Mouse (Mus musculus): ENCODE results near the gene Rnf141. TPM values are rescaled to one million over a fixed set of nuclear protein-coding genes. Genes with fewer than 3 reads are reported as not detected.

Gene Rnf141
- 31.1 to 35.8 TPM (median 31.2 TPM) in 4 replicates for total RNA-seq (2023; ENCODE audit: inconsistent age)

DNA sequence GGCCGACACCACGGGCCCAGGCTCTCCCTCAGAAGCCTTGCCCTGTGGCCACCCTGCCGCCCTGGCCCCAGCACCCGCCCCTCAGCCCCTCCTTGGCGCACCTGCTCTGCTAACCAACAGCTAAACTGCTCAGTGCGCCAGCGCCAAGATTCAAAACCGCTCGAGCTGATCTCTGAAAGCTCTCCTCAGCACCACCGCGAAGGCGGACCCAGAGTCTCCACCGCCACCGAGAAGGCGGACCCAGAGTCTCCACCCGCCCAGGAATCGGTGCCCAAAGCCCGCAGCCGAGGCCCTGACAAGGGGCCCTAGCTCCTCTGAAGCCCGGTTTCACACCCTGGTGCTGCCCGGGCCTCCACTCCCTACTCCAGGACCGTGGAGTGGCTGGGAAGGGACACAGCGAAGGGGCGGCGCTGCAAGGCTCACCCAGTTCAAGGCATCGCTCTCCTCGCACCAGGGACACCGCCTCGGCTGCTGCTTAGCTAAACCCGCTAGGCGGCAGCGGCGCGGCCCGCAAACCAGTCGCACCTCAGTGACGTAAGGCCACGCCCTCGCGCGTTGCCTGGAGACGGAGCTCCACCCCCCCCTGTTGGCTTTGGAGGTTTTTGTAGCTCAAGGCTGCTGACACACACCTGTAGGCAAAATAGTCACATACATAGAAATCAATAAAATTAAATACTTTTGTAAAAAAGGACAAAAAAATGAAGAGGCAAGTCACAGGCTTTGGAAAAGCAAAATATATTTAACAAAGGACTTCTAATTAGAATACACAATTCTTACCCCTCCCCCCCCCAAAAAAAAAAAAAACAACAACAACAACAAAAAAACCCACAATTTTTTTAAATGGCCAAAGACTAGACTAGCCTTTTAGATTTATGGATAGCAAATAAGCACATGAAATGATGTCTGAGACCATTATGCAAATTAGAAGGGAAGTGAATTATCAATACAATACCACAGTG lies at the start of gene Rnf141:
Gene Rnf141, minus strand, starts transcription at position 542 of the 959 bp plus-strand sequence.

DNA sequence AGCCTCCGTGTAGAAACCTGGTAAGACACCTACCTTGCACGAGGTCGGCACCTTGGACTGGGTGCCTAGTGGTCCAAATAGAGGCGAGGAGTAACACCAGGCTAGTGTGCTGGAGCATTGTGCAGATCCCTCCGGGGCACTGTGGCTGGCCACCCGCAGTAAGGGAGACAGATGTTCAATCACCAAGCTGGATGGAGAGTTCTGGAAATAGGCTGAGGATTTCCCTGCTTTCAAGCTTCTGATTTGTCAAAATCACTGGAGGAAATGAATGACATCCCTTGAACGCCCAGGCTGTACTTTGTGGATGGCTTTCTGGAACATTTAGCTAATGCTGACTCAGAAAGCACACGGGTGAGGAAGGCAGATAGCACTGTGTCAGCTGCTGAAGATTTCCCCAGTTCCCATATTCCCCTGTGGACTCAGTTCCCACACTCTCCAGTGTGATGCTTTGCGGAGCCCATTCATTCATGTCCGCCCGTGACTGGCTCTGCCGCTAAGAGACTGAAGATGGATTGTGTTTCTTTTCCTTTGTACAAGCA lies 18.6 kb upstream of the Rnf141 start, which contains the start of gene Lyve1:
Gene Lyve1, minus strand, starts transcription at position 489 of the 539 bp plus-strand sequence.

DNA sequence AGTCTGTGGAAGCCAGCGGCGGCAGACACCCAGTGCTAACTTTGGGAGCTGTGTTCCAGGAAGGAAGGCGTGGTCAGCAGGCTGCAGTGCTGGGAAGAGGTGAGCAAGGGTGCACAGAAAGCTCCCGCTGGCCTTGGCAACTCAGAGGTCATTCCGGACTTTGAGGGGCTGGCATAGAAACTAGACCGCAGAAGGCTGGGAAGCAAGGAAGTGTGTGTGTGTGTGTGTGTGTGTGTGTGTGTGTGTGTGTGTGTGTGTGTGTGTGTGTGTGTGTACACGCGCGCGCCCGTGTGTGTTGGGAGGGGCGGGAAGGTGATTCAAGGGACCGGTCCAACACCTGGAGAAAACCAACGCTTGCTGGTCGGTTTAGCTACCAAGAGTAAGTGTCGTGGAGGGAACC lies 76.3 kb downstream of the Rnf141 start, which contains the start of gene Ampd3:
Gene Ampd3, plus strand, starts transcription at position 206 of the 400 bp plus-strand sequence.

Other genes with a start within 250 kb of the Rnf141 start
- 6.3 to 10.9 TPM (median 8.6 TPM) in 4 replicates for gene Sbf2, start 229.5 kb downstream of the Rnf141 start, total RNA-seq (2023; ENCODE audit: inconsistent age)
- 1.1 to 2.7 TPM (median 2.3 TPM) in 4 replicates for gene Adm, start 216.8 kb downstream of the Rnf141 start, total RNA-seq (2023; ENCODE audit: inconsistent age)
- gene Ampd3, start 76.3 kb downstream of the Rnf141 start, total RNA-seq (2023; ENCODE audit: inconsistent age) = 16.0 to 18.5 TPM (median 17.2 TPM) in 4 replicates
- gene Lyve1, start 18.8 kb upstream of the Rnf141 start, total RNA-seq (2023; ENCODE audit: inconsistent age) = not detected in 4 replicates
- 0.80 to 1.4 TPM (median 0.85 TPM) in 4 replicates for gene Mrvi1, start 138.0 kb upstream of the Rnf141 start, total RNA-seq (2023; ENCODE audit: inconsistent age)
- gene Ctr9, start 184.5 kb upstream of the Rnf141 start, total RNA-seq (2023; ENCODE audit: inconsistent age) = 47.2 to 60.1 TPM (median 52.6 TPM) in 4 replicates
- 1,190 to 1,254 TPM (median 1,207 TPM) in 4 replicates for gene Eif4g2, start 238.6 kb upstream of the Rnf141 start, total RNA-seq (2023; ENCODE audit: inconsistent age)